Mouse (Mus musculus): ENCODE measurements around the gene Exd1. TPM values are rescaled to one million over a fixed set of nuclear protein-coding genes. Genes with fewer than 3 reads are reported as not detected.
"Not testable (repeated sequence)": the region's sequence is repeated elsewhere in the genome, so short reads cannot be mapped to it uniquely, and the experiment has no call there.

Exd1 gene
- polyA plus RNA-seq, 1 experiment, result 0.52 TPM

DNA sequence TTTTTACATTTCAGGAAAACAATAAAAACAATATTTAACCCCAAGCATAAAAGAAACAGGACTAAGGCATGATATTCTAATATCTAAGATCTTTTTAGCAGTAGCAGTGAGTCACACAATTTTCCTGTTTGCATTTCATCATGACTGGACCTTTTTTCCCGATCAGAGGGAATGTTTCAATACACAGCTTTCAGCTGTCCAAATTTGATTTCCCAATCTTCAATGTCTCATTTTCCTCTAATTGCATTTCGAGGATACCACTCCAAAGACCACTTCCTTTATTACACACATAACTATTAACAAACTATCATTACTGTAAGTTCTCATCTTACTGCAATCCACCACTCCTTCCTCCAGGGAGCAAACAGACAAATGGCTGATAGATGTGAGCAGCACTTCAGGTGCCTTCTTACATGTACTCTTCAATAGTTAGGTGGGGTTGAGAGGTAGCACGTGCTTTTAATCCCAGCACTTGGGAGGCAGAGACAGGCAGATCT, 33.4 kb downstream of the Exd1 start:
- no peak for TF ChIP-seq CTCF (conservative IDR thresholded peaks at IDR 0.05; ENCODE audit: insufficient read depth, insufficient read length, low read depth, low read length)
- TF ChIP-seq POLR2A (IDR thresholded peaks at IDR 0.05; ENCODE audit: low read depth, low read length), result no peak
- 78% methylated on average over 3 of the region's 3 CpGs for whole genome bisulfite sequencing
- Histone ChIP-seq H3K36me3 (ENCODE audit: control insufficient read depth, insufficient read depth, low read length) (no peaks in the 10 kb centered on the region), H3K27ac (ENCODE audit: insufficient read depth, low read depth, low read length) (no peak overlapping the region), H3K4me3 (ENCODE audit: insufficient read depth, low read depth, low read length) (no peak overlapping the region), H3K4me1 (ENCODE audit: control insufficient read depth, insufficient read depth, low read length) (no peaks in the 10 kb centered on the region), H3K27me3 (replicated peaks; ENCODE audit: control insufficient read depth, insufficient read depth, low read length) (no peaks in the 10 kb centered on the region)
- DNase-seq, result no peak

DNA sequence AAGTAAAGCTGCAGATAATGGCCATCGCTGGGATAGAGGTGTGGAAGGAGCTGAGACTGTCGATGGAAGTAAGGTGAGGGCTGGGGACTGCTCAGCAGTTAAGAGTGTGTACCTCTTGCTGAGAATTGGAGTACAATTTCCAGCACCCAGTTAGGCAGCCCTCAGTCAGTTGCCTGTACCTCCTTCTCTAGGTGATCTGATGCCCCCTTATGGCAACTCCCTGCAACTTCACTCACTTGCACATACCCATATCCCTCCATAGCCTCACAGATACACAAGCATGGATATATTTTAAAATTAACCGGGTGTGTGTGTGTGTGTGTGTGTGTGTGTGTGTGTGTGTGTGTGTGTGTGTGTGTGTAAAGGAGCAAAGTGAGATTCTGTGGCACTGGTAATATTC, 35.1 kb downstream of the Exd1 start:
- no peaks in the 10 kb centered on the region for H3K4me1 ChIP-seq (ENCODE audit: control insufficient read depth, insufficient read depth, low read length)
- TF ChIP-seq CTCF (conservative IDR thresholded peaks at IDR 0.05; ENCODE audit: insufficient read depth, insufficient read length, low read depth, low read length) (peak; percentile 42), POLR2A (IDR thresholded peaks at IDR 0.05; ENCODE audit: low read depth, low read length) (no peak)
- no peak overlapping the region for H3K27ac ChIP-seq (ENCODE audit: insufficient read depth, low read depth, low read length)
- no peaks in the 10 kb centered on the region for H3K36me3 ChIP-seq (ENCODE audit: control insufficient read depth, insufficient read depth, low read length)
- H3K4me3 ChIP-seq (ENCODE audit: insufficient read depth, low read depth, low read length), result no peak overlapping the region
- H3K27me3 ChIP-seq (replicated peaks; ENCODE audit: control insufficient read depth, insufficient read depth, low read length), result no peaks in the 10 kb centered on the region
- DNase-seq, result peak; percentile 22
- WGBS, result 88% methylated on average over 3 of the region's 3 CpGs

DNA sequence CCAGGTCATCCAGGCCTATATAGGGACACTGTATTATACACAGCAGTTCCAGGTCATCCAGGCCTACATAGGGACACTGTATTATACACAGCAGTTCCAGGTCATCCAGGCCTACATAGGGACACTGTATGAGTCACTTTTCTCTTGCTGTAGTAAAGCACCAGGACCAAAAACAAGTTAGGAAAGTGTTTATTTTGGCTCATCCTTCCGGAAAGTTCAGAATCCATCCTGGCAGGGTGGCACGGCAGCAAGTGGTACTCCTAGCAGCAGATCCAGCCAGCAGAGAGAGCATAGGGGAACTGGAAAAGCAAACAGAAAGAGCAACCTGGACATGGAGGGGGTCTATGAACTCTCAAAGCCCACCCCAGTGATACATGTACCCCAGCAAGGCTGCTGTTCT, 36.6 kb downstream of the Exd1 start:
- H3K27ac ChIP-seq (ENCODE audit: insufficient read depth, low read depth, low read length), result no peak overlapping the region
- H3K27me3 ChIP-seq (replicated peaks; ENCODE audit: control insufficient read depth, insufficient read depth, low read length), result no peaks in the 10 kb centered on the region
- WGBS, result 64% methylated on average over 2 of the region's 2 CpGs
- H3K4me3 ChIP-seq (ENCODE audit: insufficient read depth, low read depth, low read length), result no peak overlapping the region
- no peak for TF ChIP-seq POLR2A (IDR thresholded peaks at IDR 0.05; ENCODE audit: low read depth, low read length)
- peak; percentile 48 for DNase-seq
- no peaks in the 10 kb centered on the region for H3K4me1 ChIP-seq (ENCODE audit: control insufficient read depth, insufficient read depth, low read length)
- H3K36me3 ChIP-seq (ENCODE audit: control insufficient read depth, insufficient read depth, low read length), result no peaks in the 10 kb centered on the region

DNA sequence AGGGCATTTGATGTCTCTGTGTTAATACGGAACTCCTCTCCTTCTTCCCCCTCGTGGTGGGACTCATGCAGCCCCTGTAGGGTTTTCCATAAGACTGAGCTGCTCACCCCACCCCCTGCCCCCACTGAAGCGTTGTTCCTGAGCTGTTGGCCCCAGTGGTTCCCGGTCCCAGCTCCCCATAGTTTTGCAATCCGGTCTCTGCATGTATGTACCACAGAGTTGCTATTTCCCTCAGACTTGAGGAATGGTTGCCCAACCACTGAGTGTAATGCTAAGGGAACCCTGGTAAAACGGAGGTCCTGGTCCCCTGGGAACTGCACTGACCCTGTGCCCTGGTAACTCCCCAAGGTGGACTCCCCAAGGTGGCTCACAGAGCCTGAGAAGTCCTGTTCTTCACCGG, 38.9 kb downstream of the Exd1 start:
- not testable (repeated sequence) for H3K36me3 ChIP-seq (ENCODE audit: control insufficient read depth, insufficient read depth, low read length); H3K27ac ChIP-seq (ENCODE audit: insufficient read depth, low read depth, low read length); DNase-seq; H3K4me1 ChIP-seq (ENCODE audit: control insufficient read depth, insufficient read depth, low read length); H3K4me3 ChIP-seq (ENCODE audit: insufficient read depth, low read depth, low read length); H3K27me3 ChIP-seq (replicated peaks; ENCODE audit: control insufficient read depth, insufficient read depth, low read length)
- WGBS, result 67% methylated on average over 7 of the region's 7 CpGs

DNA sequence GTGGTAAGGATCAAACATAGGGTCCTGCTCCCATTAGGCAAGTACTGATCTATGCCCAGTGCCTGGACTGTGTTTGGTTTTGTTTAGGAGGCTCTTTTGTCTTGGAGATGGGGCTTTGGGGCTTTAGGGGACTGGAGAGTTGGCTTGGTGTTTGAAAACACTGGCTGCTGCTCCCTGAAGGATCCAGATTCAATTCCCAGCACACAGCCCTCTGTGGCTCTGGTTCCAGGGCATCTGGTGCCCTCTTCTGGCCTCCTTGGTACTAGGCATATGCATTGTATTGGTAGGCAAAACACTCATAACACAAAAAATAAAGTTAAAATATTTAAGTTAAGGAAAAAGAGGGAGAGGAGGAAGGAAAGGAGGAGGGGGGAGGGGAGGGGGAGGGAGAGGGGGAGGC, 40.3 kb downstream of the Exd1 start:
- no peak overlapping the region for H3K27ac ChIP-seq (ENCODE audit: insufficient read depth, low read depth, low read length)
- H3K27me3 ChIP-seq (replicated peaks; ENCODE audit: control insufficient read depth, insufficient read depth, low read length), result no peaks in the 10 kb centered on the region
- no peak overlapping the region for H3K4me3 ChIP-seq (ENCODE audit: insufficient read depth, low read depth, low read length)
- TF ChIP-seq POLR2A (IDR thresholded peaks at IDR 0.05; ENCODE audit: low read depth, low read length) (no peak), CTCF (conservative IDR thresholded peaks at IDR 0.05; ENCODE audit: insufficient read depth, insufficient read length, low read depth, low read length) (peak; percentile 57)
- no peaks in the 10 kb centered on the region for H3K4me1 ChIP-seq (ENCODE audit: control insufficient read depth, insufficient read depth, low read length)
- no peaks in the 10 kb centered on the region for H3K36me3 ChIP-seq (ENCODE audit: control insufficient read depth, insufficient read depth, low read length)
- DNase-seq, result peak; percentile 34

DNA sequence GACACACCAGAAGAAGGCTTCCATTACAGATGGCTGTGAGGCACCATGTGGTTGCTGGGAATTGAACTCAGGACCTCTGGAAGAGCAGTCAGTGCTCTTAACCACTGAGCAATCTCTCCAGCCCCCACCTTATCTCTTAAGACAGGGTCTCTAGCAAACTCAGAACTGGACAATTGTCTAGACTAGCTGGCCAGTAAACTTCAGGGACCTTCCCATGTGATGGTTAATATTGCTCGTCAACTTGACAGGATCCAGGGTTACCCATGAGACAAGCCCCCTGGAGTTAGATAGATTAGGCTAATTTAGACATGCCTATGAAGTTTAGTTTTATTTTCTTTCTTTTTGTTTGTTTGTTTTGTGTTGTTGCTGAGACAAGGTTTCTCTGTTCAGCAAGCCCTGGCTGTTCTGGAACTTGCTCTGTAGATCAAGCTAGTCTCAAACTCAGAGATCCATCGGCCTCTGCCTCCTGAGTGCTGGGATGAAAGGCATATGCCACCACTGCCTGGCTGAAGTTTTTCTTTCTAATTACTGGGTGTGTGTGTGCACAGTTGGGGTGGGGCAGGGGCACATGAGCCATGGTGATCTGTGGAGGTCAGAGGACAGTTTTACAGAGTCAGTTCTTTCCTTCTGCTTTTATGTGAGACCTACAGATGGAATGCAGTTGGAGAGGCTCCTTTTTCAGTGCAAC, 46.3 kb downstream of the Exd1 start:
- TF ChIP-seq CTCF (conservative IDR thresholded peaks at IDR 0.05; ENCODE audit: insufficient read depth, insufficient read length, low read depth, low read length) (no peak), POLR2A (IDR thresholded peaks at IDR 0.05; ENCODE audit: low read depth, low read length) (no peak)
- 85% methylated on average over 2 of the region's 2 CpGs for WGBS
- DNase-seq, result no peak
- no peaks in the 10 kb centered on the region for H3K27me3 ChIP-seq (replicated peaks; ENCODE audit: control insufficient read depth, insufficient read depth, low read length)
- H3K4me1 ChIP-seq (ENCODE audit: control insufficient read depth, insufficient read depth, low read length), result no peaks in the 10 kb centered on the region
- H3K27ac ChIP-seq (ENCODE audit: insufficient read depth, low read depth, low read length), result no peak overlapping the region
- no peaks in the 10 kb centered on the region for H3K36me3 ChIP-seq (ENCODE audit: control insufficient read depth, insufficient read depth, low read length)
- H3K4me3 ChIP-seq (ENCODE audit: insufficient read depth, low read depth, low read length), result no peak overlapping the region

DNA sequence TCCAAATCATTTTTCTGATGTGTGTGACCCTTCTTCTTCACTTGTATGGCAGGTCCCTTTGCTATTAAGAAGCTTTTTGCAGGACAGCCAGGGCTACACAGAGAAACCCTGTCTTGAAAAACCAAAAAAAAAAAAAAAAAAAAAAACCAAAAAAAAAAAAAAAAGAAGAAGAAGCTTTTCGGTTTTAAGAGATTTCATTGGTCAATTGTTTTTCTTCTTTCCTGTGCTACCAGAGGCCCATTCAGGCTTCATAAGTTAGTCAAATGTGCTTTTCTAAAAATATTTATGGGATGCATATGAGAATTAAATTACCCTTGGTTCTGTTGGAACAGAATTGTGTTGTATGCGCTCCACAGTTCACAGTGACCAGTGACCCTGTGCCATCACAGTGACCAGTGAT, 48.6 kb downstream of the Exd1 start:
- Histone ChIP-seq H3K4me3 (ENCODE audit: insufficient read depth, low read depth, low read length) (no peak overlapping the region), H3K4me1 (ENCODE audit: control insufficient read depth, insufficient read depth, low read length) (no peaks in the 10 kb centered on the region), H3K27ac (ENCODE audit: insufficient read depth, low read depth, low read length) (no peak overlapping the region), H3K27me3 (replicated peaks; ENCODE audit: control insufficient read depth, insufficient read depth, low read length) (no peaks in the 10 kb centered on the region), H3K36me3 (ENCODE audit: control insufficient read depth, insufficient read depth, low read length) (no peaks in the 10 kb centered on the region)
- no peak for TF ChIP-seq CTCF (conservative IDR thresholded peaks at IDR 0.05; ENCODE audit: insufficient read depth, insufficient read length, low read depth, low read length)
- no peak for TF ChIP-seq POLR2A (IDR thresholded peaks at IDR 0.05; ENCODE audit: low read depth, low read length)
- DNase-seq, result no peak
- 71% methylated on average over 2 of the region's 2 CpGs for WGBS

All from kidney, adult 2 months (tissue).